Mouse (Mus musculus) gastrocnemius, postnatal 25 days (tissue): ENCODE data around the gene Cyb5r4. TPM values are rescaled to one million over a fixed set of nuclear protein-coding genes. Genes with fewer than 3 reads are reported as not detected.

Source experiments
- total RNA-seq, 2 experiments: library from RNA; stranded (reverse); gene quantifications; 1 replicate in 1 of 2; 2 replicates in 1 of 2; pipeline ENCODE4 v1.2.3; 2021

The Cyb5r4 gene
- total RNA-seq, 2 experiments from 2014 or later, result 23.7 to 29.5 TPM

Other genes starting within 250 kb of the Cyb5r4 start
- under 1 TPM; 0.21 to 0.51 TPM for gene Snap91, start 141.4 kb upstream of the Cyb5r4 start, total RNA-seq
- gene Ripply2, start 6.5 kb upstream of the Cyb5r4 start, total RNA-seq, result not detected
- under 1 TPM; 0.49 to 0.72 TPM for gene Mrap2, start 122.3 kb downstream of the Cyb5r4 start, total RNA-seq
- 1 to 10 TPM; 1.7 to 2.0 TPM for gene Cep162, start 233.5 kb downstream of the Cyb5r4 start, total RNA-seq